Mouse (Mus musculus) neutrophil, adult 65 days (primary cell): ENCODE measurements around the gene Hsp90aa1. TPM values are rescaled to one million over a fixed set of nuclear protein-coding genes. Genes with fewer than 3 reads are reported as not detected.

Experiments
- total RNA-seq: library from RNA; stranded (reverse); gene quantifications from 2 replicates; pipeline ENCODE4 v1.2.4, GENCODE M21; 2023

The Hsp90aa1 gene
- total RNA-seq: 204 and 235 TPM in 2 replicates

GRCm38 (mm10) chr12:110702556-110702955 is at the start of gene Hsp90aa1:
TSS of gene Hsp90aa1 (minus strand) at chr12:110702728.

GRCm38 (mm10) chr12:110737170-110738157 is 34.9 kb upstream of the Hsp90aa1 start, which contains the start of gene Wdr20:
TSS of gene Wdr20 (plus strand) at chr12:110737944.

GRCm38 (mm10) chr12:110682561-110683299 is 19.8 kb downstream of the Hsp90aa1 start, which contains the start of gene 1700001K19Rik:
TSS of gene 1700001K19Rik (minus strand) at chr12:110682619.

Other genes with a start within 250 kb of the Hsp90aa1 start
- 82.6 and 96.2 TPM in 2 replicates for gene Dync1h1, start 101.3 kb downstream of the Hsp90aa1 start, total RNA-seq
- not detected in 2 replicates for gene 1700001K19Rik, start 20.1 kb downstream of the Hsp90aa1 start, total RNA-seq
- 53.2 and 66.0 TPM in 2 replicates for gene Wdr20, start 35.2 kb upstream of the Hsp90aa1 start, total RNA-seq
- gene Mok, start 138.2 kb upstream of the Hsp90aa1 start, total RNA-seq: 0.32 and 0.35 TPM in 2 replicates
- gene Zfp839, start 147.5 kb upstream of the Hsp90aa1 start, total RNA-seq: 3.6 and 5.0 TPM in 2 replicates
- gene Cinp, start 186.4 kb upstream of the Hsp90aa1 start, total RNA-seq: 10.5 and 13.5 TPM in 2 replicates
- 5.4 and 9.8 TPM in 2 replicates for gene Tecpr2, start 186.5 kb upstream of the Hsp90aa1 start, total RNA-seq